Mouse (Mus musculus): ENCODE measurements around the gene Pphln1.

DNA sequence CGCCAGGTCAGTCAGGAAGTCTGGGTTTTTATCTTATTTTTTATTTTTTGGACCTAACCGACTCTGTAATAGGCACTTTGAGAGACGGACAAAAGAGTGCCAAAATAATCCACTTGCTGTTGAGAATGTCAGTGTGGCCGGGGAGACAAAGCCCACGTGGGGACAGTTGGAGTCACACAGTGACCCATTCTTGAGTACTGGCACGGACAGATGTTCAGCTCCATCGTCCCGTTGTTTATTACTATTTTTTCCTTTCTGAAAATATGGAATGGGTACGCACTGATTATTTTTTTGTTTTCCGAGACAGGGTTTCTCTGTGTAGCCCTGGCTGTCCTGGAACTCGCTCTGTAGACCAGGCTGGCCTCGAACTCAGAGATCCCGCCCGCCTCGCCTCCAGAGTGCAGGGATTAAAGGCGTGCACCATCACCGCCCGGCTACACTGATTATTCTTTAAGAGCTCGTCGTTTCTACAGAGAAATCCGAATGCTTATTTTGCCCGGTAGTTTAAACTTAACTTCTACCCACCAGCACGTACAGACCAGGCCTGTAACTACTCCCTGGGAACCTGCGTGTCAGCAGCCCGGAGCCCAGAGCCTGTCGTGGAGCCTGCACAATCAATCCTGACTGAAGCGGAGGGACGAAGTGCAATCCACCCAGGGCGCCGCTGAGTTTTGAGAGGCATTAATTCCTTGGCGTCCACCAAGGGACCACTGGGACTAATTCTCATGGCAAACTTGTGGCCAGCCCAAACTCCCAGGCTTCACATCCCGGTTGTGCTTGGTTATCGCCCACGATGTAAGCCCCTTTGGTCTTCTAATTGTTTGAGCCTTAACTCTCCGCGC is 770 bp downstream of the Pphln1 start:
- TF ChIP-seq CTCF (IDR thresholded peaks at IDR 0.05; ENCODE audit: low read depth) (no peak), EP300 (IDR thresholded peaks at IDR 0.05; ENCODE audit: low read depth) (no peak)
